Mouse (Mus musculus): ENCODE results near the gene Atp6v1b1. TPM values are rescaled to one million over a fixed set of nuclear protein-coding genes. Genes with fewer than 3 reads are reported as not detected.

The Atp6v1b1 gene
- polyA plus RNA-seq, 1 experiment from 2014 or later, result 0.24 TPM

DNA sequence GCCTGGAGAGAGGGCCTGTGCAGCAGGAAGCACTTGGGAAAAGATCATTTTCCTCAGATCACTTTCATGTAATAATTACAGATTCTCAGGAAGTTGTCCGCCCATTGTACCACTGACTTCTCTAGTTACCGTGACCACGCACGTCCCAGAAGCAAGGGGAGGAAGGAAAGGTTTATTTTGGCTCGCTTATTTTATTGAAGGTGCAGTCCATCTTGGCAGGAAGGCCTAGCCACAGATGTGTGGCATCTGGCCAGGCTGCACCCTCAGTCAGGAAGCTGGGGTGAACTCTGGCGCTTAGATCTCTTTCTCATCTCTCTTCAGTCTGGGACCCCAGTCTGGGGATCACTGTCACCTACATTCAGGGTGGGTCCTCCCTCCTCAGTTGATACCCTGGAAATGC, 4.2 kb upstream of the Atp6v1b1 start:
- WGBS, result 91% methylated on average over 6 of the region's 6 CpGs
- no peaks in the 10 kb centered on the region for H3K36me3 ChIP-seq (ENCODE audit: control insufficient read depth, insufficient read depth)
- no peak for ATAC-seq
- H3K4me2 ChIP-seq (ENCODE audit: low read length), result no peak overlapping the region
- no peak overlapping the region for H3K4me3 ChIP-seq (replicated peaks; ENCODE audit: low read length)
- no peak overlapping the region for H3K9ac ChIP-seq (replicated peaks; ENCODE audit: low read depth, low read length)
- no peaks in the 10 kb centered on the region; the same call in 1 of the 2 replicates for H3K4me1 ChIP-seq (replicated peaks; ENCODE audit: control insufficient read depth, insufficient read depth, low read length)
- peaks cover 7% of the 10 kb centered on the region; the same call in 1 of the 2 replicates for H3K9me3 ChIP-seq (ENCODE audit: control insufficient read depth, low read length)
- H3K27me3 ChIP-seq (replicated peaks; ENCODE audit: control insufficient read depth, insufficient read depth, low read length), result no peaks in the 10 kb centered on the region
- no peak overlapping the region for H3K27ac ChIP-seq (ENCODE audit: low read length)

- H3K4me1 ChIP-seq (replicated peaks; ENCODE audit: control insufficient read depth, insufficient read depth, low read length), result no peaks in the 10 kb centered on the region; the same call in 1 of the 2 replicates
- H3K27me3 ChIP-seq (replicated peaks; ENCODE audit: control insufficient read depth, insufficient read depth, low read length), result no peaks in the 10 kb centered on the region
- WGBS, result 54% methylated on average over 5 of the region's 5 CpGs
- no peaks in the 10 kb centered on the region for H3K36me3 ChIP-seq (ENCODE audit: control insufficient read depth, insufficient read depth)
- no peak overlapping the region for H3K4me2 ChIP-seq (ENCODE audit: low read length)
- H3K9ac ChIP-seq (replicated peaks; ENCODE audit: low read depth, low read length), result no peak overlapping the region
- ATAC-seq, result 0 out of 2 replicates have a peak, but pooled peaks have one; percentile 12
- H3K4me3 ChIP-seq (replicated peaks; ENCODE audit: low read length), result no peak overlapping the region
- peaks cover 4% of the 10 kb centered on the region; the same call in 1 of the 2 replicates for H3K9me3 ChIP-seq (ENCODE audit: control insufficient read depth, low read length)
- H3K27ac ChIP-seq (ENCODE audit: low read length), result no peak overlapping the region
Measured at GRCm38 (mm10) chr6:83743212-83743611, 422 bp downstream of the Atp6v1b1 start.

DNA sequence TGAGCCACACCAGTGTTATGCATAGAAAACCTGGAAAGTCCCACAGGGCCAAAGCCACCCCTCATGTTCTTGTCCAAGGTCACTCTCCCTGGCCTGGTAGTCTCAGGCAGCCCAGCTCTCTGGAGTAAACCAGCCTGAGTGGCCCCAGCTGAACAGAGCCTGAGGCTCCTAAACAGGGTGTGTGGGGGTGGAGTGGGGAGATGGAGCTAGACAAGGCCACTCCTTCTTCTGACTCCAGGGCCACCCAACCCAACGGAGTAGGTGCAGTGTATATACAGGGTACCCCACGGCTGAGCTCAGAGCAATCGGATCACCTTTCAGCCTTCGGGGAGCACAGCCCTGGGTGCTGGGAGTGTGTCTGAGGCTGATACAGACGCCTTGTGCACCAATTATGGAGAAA, 1.3 kb downstream of the Atp6v1b1 start:
- H3K27me3 ChIP-seq (replicated peaks; ENCODE audit: control insufficient read depth, insufficient read depth, low read length), result no peaks in the 10 kb centered on the region
- H3K4me2 ChIP-seq (ENCODE audit: low read length), result no peak overlapping the region
- no peak for ATAC-seq
- no peaks in the 10 kb centered on the region for H3K36me3 ChIP-seq (ENCODE audit: control insufficient read depth, insufficient read depth)
- H3K4me3 ChIP-seq (replicated peaks; ENCODE audit: low read length), result no peak overlapping the region
- no peaks in the 10 kb centered on the region; the same call in 1 of the 2 replicates for H3K4me1 ChIP-seq (replicated peaks; ENCODE audit: control insufficient read depth, insufficient read depth, low read length)
- H3K9ac ChIP-seq (replicated peaks; ENCODE audit: low read depth, low read length), result no peak overlapping the region
- H3K27ac ChIP-seq (ENCODE audit: low read length), result no peak overlapping the region
- peaks cover 4% of the 10 kb centered on the region; the same call in 1 of the 2 replicates for H3K9me3 ChIP-seq (ENCODE audit: control insufficient read depth, low read length)
- 62% methylated on average over 5 of the region's 5 CpGs for WGBS

- H3K36me3 ChIP-seq (ENCODE audit: control insufficient read depth, insufficient read depth), result no peaks in the 10 kb centered on the region
- no peaks in the 10 kb centered on the region; the same call in 1 of the 2 replicates for H3K4me1 ChIP-seq (replicated peaks; ENCODE audit: control insufficient read depth, insufficient read depth, low read length)
- H3K9me3 ChIP-seq (ENCODE audit: control insufficient read depth, low read length), result peaks cover 4% of the 10 kb centered on the region; the same call in 1 of the 2 replicates
- H3K9ac ChIP-seq (replicated peaks; ENCODE audit: low read depth, low read length), result no peak overlapping the region
- WGBS, result 81% methylated on average over 5 of the region's 5 CpGs
- no peak overlapping the region for H3K27ac ChIP-seq (ENCODE audit: low read length)
- no peak overlapping the region for H3K4me3 ChIP-seq (replicated peaks; ENCODE audit: low read length)
- H3K4me2 ChIP-seq (ENCODE audit: low read length), result no peak overlapping the region
- no peaks in the 10 kb centered on the region for H3K27me3 ChIP-seq (replicated peaks; ENCODE audit: control insufficient read depth, insufficient read depth, low read length)
- ATAC-seq, result no peak
Measured at GRCm38 (mm10) chr6:83744557-83744956, 1.8 kb downstream of the Atp6v1b1 start.

DNA sequence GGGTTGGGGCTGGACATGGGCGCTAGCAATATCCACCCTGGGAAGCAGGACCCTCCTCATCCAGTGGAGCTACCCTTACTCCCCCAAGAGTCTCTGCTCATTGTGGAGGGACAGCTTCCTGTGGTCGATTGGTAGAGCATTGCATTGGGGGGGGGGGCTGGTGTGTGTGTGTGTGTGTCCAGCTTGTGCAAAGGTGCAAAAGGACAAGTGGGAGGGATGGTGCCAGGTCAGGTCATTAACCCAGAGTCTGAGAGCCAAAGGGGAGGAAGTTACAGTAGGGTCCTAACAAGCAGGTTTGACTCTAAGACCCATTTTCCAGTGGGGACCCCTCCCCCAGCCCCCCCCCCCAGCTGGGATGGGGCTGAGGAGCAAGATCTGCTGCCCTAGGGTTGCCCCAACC, 2.7 kb downstream of the Atp6v1b1 start:
- Histone ChIP-seq H3K27me3 (replicated peaks; ENCODE audit: control insufficient read depth, insufficient read depth, low read length) (no peaks in the 10 kb centered on the region), H3K9me3 (ENCODE audit: control insufficient read depth, low read length) (peaks cover 4% of the 10 kb centered on the region; the same call in 1 of the 2 replicates), H3K4me3 (replicated peaks; ENCODE audit: low read length) (no peak overlapping the region), H3K36me3 (ENCODE audit: control insufficient read depth, insufficient read depth) (no peaks in the 10 kb centered on the region), H3K4me1 (replicated peaks; ENCODE audit: control insufficient read depth, insufficient read depth, low read length) (no peaks in the 10 kb centered on the region; the same call in 1 of the 2 replicates), H3K27ac (ENCODE audit: low read length) (no peak overlapping the region), H3K9ac (replicated peaks; ENCODE audit: low read depth, low read length) (no peak overlapping the region), H3K4me2 (ENCODE audit: low read length) (no peak overlapping the region)
- WGBS, result 47% methylated on average over 2 of the region's 2 CpGs
- no peak for ATAC-seq

DNA sequence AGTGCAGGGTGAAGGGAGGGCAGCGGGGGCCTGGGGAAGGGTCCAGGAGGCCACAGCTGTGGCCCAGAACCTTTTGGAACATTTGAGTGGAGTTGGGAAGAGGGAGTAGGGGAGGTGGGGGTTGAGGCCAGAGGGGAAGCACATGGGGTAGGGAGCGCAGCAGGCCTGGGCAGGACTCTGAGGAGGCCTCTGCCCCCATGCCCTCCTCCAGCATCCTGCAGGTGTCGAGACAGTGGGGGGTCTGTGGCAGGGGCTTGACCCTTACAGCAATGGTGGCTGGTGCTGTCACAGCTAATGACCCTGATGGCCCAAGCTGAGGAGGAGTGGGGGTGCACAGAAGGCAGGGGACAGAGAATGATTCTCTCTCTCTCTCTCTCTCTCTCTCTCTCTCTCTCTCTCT, 6.5 kb downstream of the Atp6v1b1 start:
- ATAC-seq, result no peak
- 59% methylated on average over 3 of the region's 3 CpGs for WGBS
- H3K36me3 ChIP-seq (ENCODE audit: control insufficient read depth, insufficient read depth), result no peaks in the 10 kb centered on the region
- no peak overlapping the region for H3K4me3 ChIP-seq (replicated peaks; ENCODE audit: low read length)
- no peaks in the 10 kb centered on the region for H3K27me3 ChIP-seq (replicated peaks; ENCODE audit: control insufficient read depth, insufficient read depth, low read length)
- H3K4me1 ChIP-seq (replicated peaks; ENCODE audit: control insufficient read depth, insufficient read depth, low read length), result no peaks in the 10 kb centered on the region
- no peak overlapping the region for H3K4me2 ChIP-seq (ENCODE audit: low read length)
- no peak overlapping the region for H3K9ac ChIP-seq (replicated peaks; ENCODE audit: low read depth, low read length)
- no peak overlapping the region for H3K27ac ChIP-seq (ENCODE audit: low read length)
- no peaks in the 10 kb centered on the region for H3K9me3 ChIP-seq (ENCODE audit: control insufficient read depth, low read length)

GRCm38 (mm10) chr6:83750171-83750684, 7.4 kb downstream of the Atp6v1b1 start:
- Histone ChIP-seq H3K4me1 (replicated peaks; ENCODE audit: control insufficient read depth, insufficient read depth, low read length) (no peaks in the 10 kb centered on the region), H3K36me3 (ENCODE audit: control insufficient read depth, insufficient read depth) (no peaks in the 10 kb centered on the region), H3K27ac (ENCODE audit: low read length) (no peak overlapping the region), H3K4me2 (ENCODE audit: low read length) (no peak overlapping the region), H3K9ac (replicated peaks; ENCODE audit: low read depth, low read length) (no peak overlapping the region), H3K4me3 (replicated peaks; ENCODE audit: low read length) (no peak overlapping the region), H3K9me3 (ENCODE audit: control insufficient read depth, low read length) (no peaks in the 10 kb centered on the region), H3K27me3 (replicated peaks; ENCODE audit: control insufficient read depth, insufficient read depth, low read length) (no peaks in the 10 kb centered on the region)
- 5% methylated on average over 11 of the region's 11 CpGs for WGBS
- ATAC-seq, result no peak

GRCm38 (mm10) chr6:83756051-83756450, 13.3 kb downstream of the Atp6v1b1 start:
- no peak overlapping the region for H3K4me2 ChIP-seq (ENCODE audit: low read length)
- H3K9me3 ChIP-seq (ENCODE audit: control insufficient read depth, low read length), result no peaks in the 10 kb centered on the region
- no peaks in the 10 kb centered on the region for H3K36me3 ChIP-seq (ENCODE audit: control insufficient read depth, insufficient read depth)
- no peak overlapping the region for H3K27ac ChIP-seq (ENCODE audit: low read length)
- ATAC-seq, result no peak
- H3K4me3 ChIP-seq (replicated peaks; ENCODE audit: low read length), result no peak overlapping the region
- H3K27me3 ChIP-seq (replicated peaks; ENCODE audit: control insufficient read depth, insufficient read depth, low read length), result peaks cover 29% of the 10 kb centered on the region
- 69% methylated on average over 9 of the region's 9 CpGs for WGBS
- no peak overlapping the region for H3K9ac ChIP-seq (replicated peaks; ENCODE audit: low read depth, low read length)
- H3K4me1 ChIP-seq (replicated peaks; ENCODE audit: control insufficient read depth, insufficient read depth, low read length), result 0 out of 2 replicates have a peak, but pooled peaks cover 4% of the 10 kb centered on the region

DNA sequence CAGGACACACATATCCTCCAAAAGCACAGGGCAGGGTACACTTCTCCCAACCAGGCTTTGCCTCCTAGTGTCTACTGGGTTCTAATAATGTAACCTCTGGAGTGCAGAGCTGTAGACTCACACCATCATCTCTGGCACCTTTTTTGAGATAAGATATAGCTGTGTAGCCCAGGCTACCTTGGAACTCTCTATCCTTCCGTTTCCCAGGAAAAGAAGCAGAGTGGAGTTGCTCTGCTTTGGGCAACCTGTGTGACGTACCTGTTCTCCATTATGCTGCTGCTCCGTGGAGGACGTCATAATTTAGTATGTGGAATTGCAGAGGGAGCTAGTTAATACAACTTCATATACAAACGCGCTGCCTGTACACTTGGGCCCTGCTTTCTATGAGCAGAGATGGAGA, 19.6 kb downstream of the Atp6v1b1 start, which contains the start of gene Ankrd53:
Gene Ankrd53 (plus strand): TSS at position 301 of the 400 bp plus-strand sequence.
- no peaks in the 10 kb centered on the region for H3K36me3 ChIP-seq (ENCODE audit: control insufficient read depth, insufficient read depth)
- H3K27ac ChIP-seq (ENCODE audit: low read length), result no peak within 1 kb of the TSS
- 22% methylated on average over 6 of the region's 6 CpGs for WGBS
- peaks cover 11% of the 10 kb centered on the region for H3K4me1 ChIP-seq (replicated peaks; ENCODE audit: control insufficient read depth, insufficient read depth, low read length)
- H3K9me3 ChIP-seq (ENCODE audit: control insufficient read depth, low read length), result no peaks in the 10 kb centered on the region
- H3K9ac ChIP-seq (replicated peaks; ENCODE audit: low read depth, low read length), result peak within 1 kb of the TSS; percentile 27; the same call in 1 of the 2 replicates
- peak within 1 kb of the TSS; percentile 50 for H3K4me2 ChIP-seq (ENCODE audit: low read length)
- peak within 1 kb of the TSS; percentile 25 for H3K4me3 ChIP-seq (replicated peaks; ENCODE audit: low read length)
- peaks cover 51% of the 10 kb centered on the region for H3K27me3 ChIP-seq (replicated peaks; ENCODE audit: control insufficient read depth, insufficient read depth, low read length)
- no peak for ATAC-seq
